Mouse (Mus musculus): ENCODE data around the gene Tap2.

The Tap2 gene

DNA sequence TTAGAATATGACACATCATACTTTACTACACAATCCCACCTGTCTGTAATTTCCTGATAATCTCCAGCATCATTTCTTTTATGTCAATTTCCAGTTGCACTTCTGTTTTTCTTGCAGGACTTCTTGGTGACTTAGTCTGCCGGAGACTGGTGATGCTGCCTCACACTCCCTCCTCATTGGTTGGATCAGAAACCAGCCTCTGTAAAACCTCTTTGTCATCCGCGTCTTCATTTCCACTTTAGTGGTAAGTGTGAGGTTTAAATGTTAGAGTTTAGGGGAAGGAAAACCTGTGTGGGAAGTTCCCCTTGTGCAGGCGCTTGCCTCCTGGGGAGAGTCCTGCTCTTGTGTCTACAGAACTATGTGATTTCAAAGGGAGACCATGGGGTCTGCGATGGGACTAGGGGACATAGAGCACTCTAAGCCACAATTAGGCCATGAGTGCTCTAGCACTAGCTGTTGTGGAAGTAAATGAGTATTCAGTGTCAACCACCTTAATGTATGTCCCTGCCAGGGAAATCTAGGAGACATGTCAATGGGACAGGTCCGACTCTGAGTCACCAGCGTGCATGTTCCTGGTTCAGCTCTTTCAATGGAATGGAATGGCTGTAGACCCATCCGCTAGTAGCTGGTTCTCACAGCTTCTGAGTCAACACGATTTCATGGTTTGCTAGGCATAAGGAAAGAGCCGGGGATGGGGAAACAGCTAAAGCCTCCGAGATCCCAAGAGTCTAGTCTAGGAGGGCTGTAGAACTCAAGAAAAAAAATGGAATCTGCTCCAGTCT lies 54.5 kb downstream of the Tap2 start, which contains the start of gene H2-Ab1:
TSS of gene H2-Ab1 (plus strand) at position 96 of the 782 bp plus-strand sequence.
- peak; percentile 87 for DNase-seq

DNA sequence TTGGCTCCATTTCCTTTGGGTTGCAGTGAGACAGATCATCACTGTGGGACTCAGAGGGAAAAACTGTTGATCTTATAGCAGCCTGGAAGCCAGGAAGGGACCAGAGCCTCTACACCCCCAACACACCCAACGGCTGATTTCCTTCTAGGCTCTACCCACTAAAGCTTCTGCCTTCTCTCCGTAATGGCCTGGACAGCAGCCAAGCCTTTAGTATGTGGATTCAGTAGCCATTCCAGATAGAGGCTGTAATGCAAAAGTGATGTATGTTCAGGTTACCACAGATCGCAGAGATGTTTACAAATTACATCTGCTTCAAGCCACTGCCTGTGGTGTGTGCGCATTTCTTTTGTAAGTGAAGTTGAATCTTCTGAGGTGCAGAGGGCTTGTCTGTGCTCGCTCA lies 57.2 kb downstream of the Tap2 start:
- DNase-seq, result no peak

DNA sequence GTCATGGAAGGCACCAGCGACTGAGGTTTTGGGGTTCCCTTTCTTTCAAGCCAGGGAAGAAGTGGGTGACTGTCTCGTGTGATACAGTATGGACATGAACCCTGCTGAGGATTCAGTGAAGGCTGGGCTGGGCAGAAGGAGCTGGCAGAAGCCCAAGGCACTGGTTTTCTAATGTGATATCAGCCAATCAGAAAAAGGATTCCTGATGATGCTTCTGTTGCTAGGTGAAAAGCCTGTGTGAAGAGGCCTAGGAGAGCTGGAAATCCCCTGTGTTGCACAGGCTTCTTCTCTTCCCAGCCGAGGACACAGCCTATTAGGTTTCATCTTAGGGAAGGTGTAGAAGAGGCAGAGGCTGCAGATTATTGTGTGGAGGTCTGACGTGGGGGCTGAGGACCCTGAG lies 58.2 kb downstream of the Tap2 start:
- DNase-seq, result peak; percentile 94

DNA sequence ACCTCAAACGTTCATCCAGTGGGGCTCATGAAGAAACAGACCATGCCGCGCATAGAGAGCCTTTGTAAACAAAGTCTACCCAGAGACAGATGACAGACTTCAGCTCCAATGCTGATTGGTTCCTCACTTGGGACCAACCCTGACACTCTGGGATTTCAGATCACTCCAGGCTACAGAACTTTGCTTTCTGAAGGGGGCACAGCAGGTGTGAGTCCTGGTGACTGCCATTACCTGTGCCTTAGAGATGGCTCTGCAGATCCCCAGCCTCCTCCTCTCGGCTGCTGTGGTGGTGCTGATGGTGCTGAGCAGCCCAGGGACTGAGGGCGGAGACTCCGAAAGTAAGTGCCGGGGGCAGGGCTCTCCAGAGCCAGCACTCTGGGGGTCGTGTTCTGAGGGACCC lies 59.7 kb downstream of the Tap2 start:
- peak; percentile 88 for DNase-seq

GRCm38 (mm10) chr17:34263811-34264371 lies 60.6 kb downstream of the Tap2 start:
- DNase-seq, result peak; percentile 30

DNA sequence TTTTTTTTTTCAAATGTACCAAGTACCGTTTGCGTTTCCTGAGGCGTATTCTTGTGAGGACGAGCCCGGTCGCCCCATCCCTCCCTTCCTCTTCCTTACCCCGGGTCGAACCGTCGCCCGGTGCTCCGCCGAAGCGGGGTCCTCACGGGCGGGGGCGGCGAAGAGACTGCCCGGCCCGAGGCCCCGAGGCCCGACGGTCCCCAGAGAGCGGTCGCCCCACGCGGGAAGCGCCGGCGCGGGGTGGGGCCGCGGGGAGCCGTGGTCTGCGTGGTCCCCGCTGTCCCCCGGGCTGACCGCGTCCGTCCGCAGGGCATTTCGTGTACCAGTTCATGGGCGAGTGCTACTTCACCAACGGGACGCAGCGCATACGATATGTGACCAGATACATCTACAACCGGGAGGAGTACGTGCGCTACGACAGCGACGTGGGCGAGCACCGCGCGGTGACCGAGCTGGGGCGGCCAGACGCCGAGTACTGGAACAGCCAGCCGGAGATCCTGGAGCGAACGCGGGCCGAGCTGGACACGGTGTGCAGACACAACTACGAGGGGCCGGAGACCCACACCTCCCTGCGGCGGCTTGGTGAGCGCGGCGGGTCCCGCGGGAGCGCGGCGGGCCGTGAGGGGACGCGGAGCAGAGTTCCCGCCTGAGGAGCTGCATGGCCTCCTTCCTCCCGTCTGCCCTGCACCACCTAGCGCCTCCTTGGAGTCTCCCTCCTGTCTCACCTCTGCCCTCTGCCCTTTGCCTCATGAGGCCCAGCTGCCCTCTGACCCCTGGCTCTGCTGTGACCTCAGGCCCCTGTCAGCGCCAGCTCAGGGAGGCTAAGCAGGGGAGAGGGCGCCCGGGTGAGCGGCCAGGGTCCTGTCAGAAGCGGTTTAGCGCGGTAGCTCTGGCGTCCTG lies 61.4 kb downstream of the Tap2 start:
- no peak for DNase-seq

All from kidney, adult 9 months (tissue).